Mouse (Mus musculus): Measurements from ENCODE around the gene Ccdc169. TPM values are rescaled to one million over a fixed set of nuclear protein-coding genes. Genes with fewer than 3 reads are reported as not detected.
A peak's percentile ranks its signal among the peaks of the same experiment; 100 is the strongest.

Gene Ccdc169
- polyA plus RNA-seq (2015; fragmentation: Nextera tagmentation; extraction: Ambion mirVana) = 0.05 and 0.07 TPM in 2 replicates

- Histone ChIP-seq H3K27me3 (no peaks in the 10 kb centered on the region), H3K4me1 (no peaks in the 10 kb centered on the region), H3K4me3 (replicated peaks) (no peak within 1 kb of the TSS), H3K4me2 (replicated peaks) (no peak within 1 kb of the TSS), H3K36me3 (peaks cover 57% of the 10 kb centered on the region), H3K27ac (replicated peaks) (no peak within 1 kb of the TSS), H3K9me3 (replicated peaks) (no peaks in the 10 kb centered on the region), H3K9ac (no peak within 1 kb of the TSS)
- no peak for ATAC-seq (ENCODE audit: insufficient number of reproducible peaks, low FRiP score, low TSS enrichment, low read depth)
These were observed at the start of gene Ccdc169 for GRCm38 (mm10) chr3:55137039-55137438. Ccdc169 (plus strand) TSS chr3:55137339.

GRCm38 (mm10) chr3:55087360-55087759 is 49.8 kb upstream of the Ccdc169 start:
- Histone ChIP-seq H3K4me3 (replicated peaks) (no peak overlapping the region), H3K9ac (no peak overlapping the region), H3K36me3 (no peaks in the 10 kb centered on the region), H3K4me2 (replicated peaks) (no peak overlapping the region), H3K27ac (replicated peaks) (no peak overlapping the region), H3K9me3 (replicated peaks) (no peaks in the 10 kb centered on the region), H3K27me3 (no peaks in the 10 kb centered on the region), H3K4me1 (no peaks in the 10 kb centered on the region)
- no peak for ATAC-seq (ENCODE audit: insufficient number of reproducible peaks, low FRiP score, low TSS enrichment, low read depth)
- 50% methylated on average over 4 of the region's 4 CpGs for WGBS

- Histone ChIP-seq H3K4me2 (replicated peaks) (no peak overlapping the region), H3K27me3 (no peaks in the 10 kb centered on the region), H3K9me3 (replicated peaks) (no peaks in the 10 kb centered on the region), H3K4me3 (replicated peaks) (no peak overlapping the region), H3K4me1 (no peaks in the 10 kb centered on the region), H3K9ac (no peak overlapping the region), H3K36me3 (no peaks in the 10 kb centered on the region), H3K27ac (replicated peaks) (no peak overlapping the region)
- ATAC-seq (ENCODE audit: insufficient number of reproducible peaks, low FRiP score, low TSS enrichment, low read depth) = no peak
- 59% methylated on average over 4 of the region's 4 CpGs for WGBS
These were observed 48.8 kb upstream of the Ccdc169 start for GRCm38 (mm10) chr3:55088359-55088758.

GRCm38 (mm10) chr3:55088843-55089242 is 48.3 kb upstream of the Ccdc169 start:
- H3K9ac ChIP-seq = no peak overlapping the region
- H3K4me2 ChIP-seq (replicated peaks) = no peak overlapping the region
- 66% methylated on average over 3 of the region's 3 CpGs for WGBS
- no peak overlapping the region for H3K27ac ChIP-seq (replicated peaks)
- H3K9me3 ChIP-seq (replicated peaks) = no peaks in the 10 kb centered on the region
- no peaks in the 10 kb centered on the region for H3K4me1 ChIP-seq
- no peak for ATAC-seq (ENCODE audit: insufficient number of reproducible peaks, low FRiP score, low TSS enrichment, low read depth)
- no peaks in the 10 kb centered on the region for H3K27me3 ChIP-seq
- no peak overlapping the region for H3K4me3 ChIP-seq (replicated peaks)
- H3K36me3 ChIP-seq = no peaks in the 10 kb centered on the region

GRCm38 (mm10) chr3:55089291-55089690 is 47.8 kb upstream of the Ccdc169 start:
- Histone ChIP-seq H3K9me3 (replicated peaks) (no peaks in the 10 kb centered on the region), H3K4me1 (no peaks in the 10 kb centered on the region), H3K27me3 (no peaks in the 10 kb centered on the region), H3K9ac (no peak overlapping the region), H3K4me2 (replicated peaks) (no peak overlapping the region), H3K36me3 (no peaks in the 10 kb centered on the region), H3K4me3 (replicated peaks) (no peak overlapping the region), H3K27ac (replicated peaks) (no peak overlapping the region)
- WGBS = 74% methylated on average over 4 of the region's 4 CpGs
- no peak for ATAC-seq (ENCODE audit: insufficient number of reproducible peaks, low FRiP score, low TSS enrichment, low read depth)

- 83% methylated on average over 1 of the region's 1 CpGs for WGBS
- Histone ChIP-seq H3K4me3 (replicated peaks) (no peak overlapping the region), H3K36me3 (no peaks in the 10 kb centered on the region), H3K27me3 (no peaks in the 10 kb centered on the region), H3K9me3 (replicated peaks) (no peaks in the 10 kb centered on the region), H3K9ac (no peak overlapping the region), H3K27ac (replicated peaks) (no peak overlapping the region), H3K4me2 (replicated peaks) (no peak overlapping the region), H3K4me1 (0 out of 2 replicates have a peak, but pooled peaks cover 4% of the 10 kb centered on the region)
- no peak for ATAC-seq (ENCODE audit: insufficient number of reproducible peaks, low FRiP score, low TSS enrichment, low read depth)
These were observed 44.0 kb upstream of the Ccdc169 start for GRCm38 (mm10) chr3:55093161-55093560.

GRCm38 (mm10) chr3:55095968-55096654 is 41.0 kb upstream of the Ccdc169 start:
- 18% methylated on average over 8 of the region's 8 CpGs for WGBS
- Histone ChIP-seq H3K4me3 (replicated peaks) (no peak overlapping the region), H3K9ac (no peak overlapping the region), H3K4me1 (0 out of 2 replicates have a peak, but pooled peaks cover 4% of the 10 kb centered on the region), H3K4me2 (replicated peaks) (peak overlapping the region; percentile 32; the same call in 1 of the 2 replicates), H3K27ac (replicated peaks) (peak overlapping the region; percentile 87), H3K27me3 (no peaks in the 10 kb centered on the region), H3K9me3 (replicated peaks) (no peaks in the 10 kb centered on the region), H3K36me3 (no peaks in the 10 kb centered on the region)
- ATAC-seq (ENCODE audit: insufficient number of reproducible peaks, low FRiP score, low TSS enrichment, low read depth) = peak; percentile 73

GRCm38 (mm10) chr3:55096655-55097005 is 40.5 kb upstream of the Ccdc169 start:
- H3K4me3 ChIP-seq (replicated peaks) = no peak overlapping the region
- 0 out of 2 replicates have a peak overlapping the region, but pooled peaks have one; percentile 32 for H3K4me2 ChIP-seq (replicated peaks)
- H3K9me3 ChIP-seq (replicated peaks) = no peaks in the 10 kb centered on the region
- H3K4me1 ChIP-seq = 0 out of 2 replicates have a peak, but pooled peaks cover 4% of the 10 kb centered on the region
- H3K9ac ChIP-seq = no peak overlapping the region
- no peaks in the 10 kb centered on the region for H3K27me3 ChIP-seq
- no peaks in the 10 kb centered on the region for H3K36me3 ChIP-seq
- H3K27ac ChIP-seq (replicated peaks) = peak overlapping the region; percentile 87
- no peak for ATAC-seq (ENCODE audit: insufficient number of reproducible peaks, low FRiP score, low TSS enrichment, low read depth)
- WGBS = 61% methylated on average over 2 of the region's 2 CpGs

- Histone ChIP-seq H3K36me3 (no peaks in the 10 kb centered on the region), H3K27me3 (no peaks in the 10 kb centered on the region), H3K4me1 (0 out of 2 replicates have a peak, but pooled peaks cover 4% of the 10 kb centered on the region), H3K9ac (no peak overlapping the region), H3K4me2 (replicated peaks) (no peak overlapping the region), H3K27ac (replicated peaks) (0 out of 2 replicates have a peak overlapping the region, but pooled peaks have one; percentile 87), H3K9me3 (replicated peaks) (no peaks in the 10 kb centered on the region), H3K4me3 (replicated peaks) (no peak overlapping the region)
- 58% methylated on average over 2 of the region's 2 CpGs for WGBS
- ATAC-seq (ENCODE audit: insufficient number of reproducible peaks, low FRiP score, low TSS enrichment, low read depth) = no peak
These were observed 40.0 kb upstream of the Ccdc169 start for GRCm38 (mm10) chr3:55097186-55097585.

GRCm38 (mm10) chr3:55098014-55098413 is 39.1 kb upstream of the Ccdc169 start:
- ATAC-seq (ENCODE audit: insufficient number of reproducible peaks, low FRiP score, low TSS enrichment, low read depth) = no peak
- H3K9ac ChIP-seq = no peak overlapping the region
- H3K4me1 ChIP-seq = 0 out of 2 replicates have a peak, but pooled peaks cover 4% of the 10 kb centered on the region
- no peak overlapping the region for H3K27ac ChIP-seq (replicated peaks)
- H3K36me3 ChIP-seq = no peaks in the 10 kb centered on the region
- H3K27me3 ChIP-seq = no peaks in the 10 kb centered on the region
- WGBS = 68% methylated on average over 2 of the region's 2 CpGs
- H3K4me3 ChIP-seq (replicated peaks) = no peak overlapping the region
- H3K9me3 ChIP-seq (replicated peaks) = no peaks in the 10 kb centered on the region
- H3K4me2 ChIP-seq (replicated peaks) = no peak overlapping the region

GRCm38 (mm10) chr3:55098990-55099389 is 38.1 kb upstream of the Ccdc169 start:
- no peaks in the 10 kb centered on the region for H3K36me3 ChIP-seq
- WGBS = 66% methylated on average over 11 of the region's 11 CpGs
- H3K9ac ChIP-seq = no peak overlapping the region
- 0 out of 2 replicates have a peak, but pooled peaks cover 4% of the 10 kb centered on the region for H3K4me1 ChIP-seq
- no peaks in the 10 kb centered on the region for H3K27me3 ChIP-seq
- ATAC-seq (ENCODE audit: insufficient number of reproducible peaks, low FRiP score, low TSS enrichment, low read depth) = no peak
- H3K4me3 ChIP-seq (replicated peaks) = no peak overlapping the region
- no peaks in the 10 kb centered on the region for H3K9me3 ChIP-seq (replicated peaks)
- H3K27ac ChIP-seq (replicated peaks) = peak overlapping the region; percentile 63; the same call in 1 of the 2 replicates
- no peak overlapping the region for H3K4me2 ChIP-seq (replicated peaks)

- Histone ChIP-seq H3K36me3 (no peaks in the 10 kb centered on the region), H3K4me1 (0 out of 2 replicates have a peak, but pooled peaks cover 4% of the 10 kb centered on the region), H3K27me3 (no peaks in the 10 kb centered on the region), H3K9me3 (replicated peaks) (no peaks in the 10 kb centered on the region), H3K27ac (replicated peaks) (no peak overlapping the region), H3K4me3 (replicated peaks) (no peak overlapping the region), H3K4me2 (replicated peaks) (no peak overlapping the region), H3K9ac (no peak overlapping the region)
- no peak for ATAC-seq (ENCODE audit: insufficient number of reproducible peaks, low FRiP score, low TSS enrichment, low read depth)
These were observed 36.0 kb upstream of the Ccdc169 start for GRCm38 (mm10) chr3:55101092-55101491.

Measured in embryonic facial prominence, embryonic 15.5 days (tissue).